Mouse (Mus musculus): Measurements from ENCODE around the gene Bri3bp. TPM values are rescaled to one million over a fixed set of nuclear protein-coding genes. Genes with fewer than 3 reads are reported as not detected.
A peak's percentile ranks its signal among the peaks of the same experiment; 100 is the strongest.

Bri3bp gene
- total RNA-seq, 2 experiments from 2014 or later, result 27.7 to 53.2 TPM

DNA sequence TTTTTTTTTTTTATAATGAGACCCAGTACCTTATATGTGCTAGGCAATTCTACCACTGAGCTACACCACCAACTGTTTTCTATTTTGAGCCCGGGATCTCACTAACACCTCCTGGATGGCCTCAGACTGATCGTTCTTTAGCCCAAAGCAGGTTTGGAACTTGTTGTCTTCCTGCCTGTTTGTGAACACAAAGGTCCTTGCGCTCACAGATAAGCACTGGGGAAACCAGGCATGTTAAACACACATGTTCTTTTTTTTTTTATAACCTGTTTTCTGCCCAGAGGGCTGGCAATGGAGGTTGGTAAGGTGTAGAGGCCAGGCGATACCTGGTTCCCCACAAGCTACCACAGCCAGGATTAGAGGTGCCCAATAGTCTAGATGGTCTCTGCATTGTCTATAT lies 7.3 kb downstream of the Bri3bp start:
- ATAC-seq (replicated peaks; ENCODE audit: poor library complexity), result no peak

GRCm38 (mm10) chr5:125449306-125449705 lies 7.9 kb downstream of the Bri3bp start:
- ATAC-seq (replicated peaks; ENCODE audit: poor library complexity), result no peak

DNA sequence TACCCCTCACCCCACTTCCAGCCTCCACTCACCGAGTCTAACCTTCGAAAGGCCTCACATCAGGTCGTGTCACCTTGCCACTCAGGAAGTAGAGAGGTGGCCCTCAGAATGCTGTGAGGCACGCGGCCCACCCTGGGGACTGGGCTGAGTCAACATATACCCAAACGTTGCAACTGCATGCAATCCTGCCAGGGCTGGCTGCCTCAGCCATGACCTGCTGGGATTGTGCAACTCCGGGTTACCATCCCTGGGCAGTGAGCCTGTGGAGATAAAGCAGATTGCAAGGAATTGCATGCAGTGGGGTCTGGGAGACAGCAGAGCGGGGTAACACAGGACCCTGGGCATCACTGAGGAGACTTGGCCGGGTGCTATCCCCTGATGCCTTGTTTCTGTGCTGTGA lies 11.2 kb downstream of the Bri3bp start:
- ATAC-seq (replicated peaks; ENCODE audit: poor library complexity), result peak; percentile 47; the same call in 1 of the 2 replicates

- ATAC-seq (replicated peaks; ENCODE audit: poor library complexity), result peak; percentile 69
Observed at GRCm38 (mm10) chr5:125456100-125456499, 14.7 kb downstream of the Bri3bp start.

- no peak for ATAC-seq (replicated peaks; ENCODE audit: poor library complexity)
Observed at GRCm38 (mm10) chr5:125457538-125457937, 16.2 kb downstream of the Bri3bp start.

DNA sequence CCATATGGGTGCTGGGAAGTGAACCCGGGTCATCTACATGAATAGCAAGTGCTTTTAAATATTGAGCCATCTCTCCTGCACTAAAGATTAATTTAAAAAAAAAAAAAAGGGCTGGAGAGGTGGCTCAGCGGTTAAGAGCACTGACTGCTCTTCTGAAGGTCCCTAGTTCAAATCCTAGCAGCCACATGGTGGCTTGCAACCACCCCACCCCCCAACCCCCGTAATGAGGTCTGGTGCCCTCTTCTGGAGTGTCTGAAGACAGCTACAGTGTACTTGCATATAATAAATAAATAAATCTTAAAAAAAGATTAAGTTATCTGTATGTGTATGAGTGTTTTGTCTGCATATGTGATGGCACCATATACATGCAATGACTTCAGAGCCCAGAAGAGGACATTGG lies 19.2 kb downstream of the Bri3bp start:
- ATAC-seq (replicated peaks; ENCODE audit: poor library complexity), result no peak

DNA sequence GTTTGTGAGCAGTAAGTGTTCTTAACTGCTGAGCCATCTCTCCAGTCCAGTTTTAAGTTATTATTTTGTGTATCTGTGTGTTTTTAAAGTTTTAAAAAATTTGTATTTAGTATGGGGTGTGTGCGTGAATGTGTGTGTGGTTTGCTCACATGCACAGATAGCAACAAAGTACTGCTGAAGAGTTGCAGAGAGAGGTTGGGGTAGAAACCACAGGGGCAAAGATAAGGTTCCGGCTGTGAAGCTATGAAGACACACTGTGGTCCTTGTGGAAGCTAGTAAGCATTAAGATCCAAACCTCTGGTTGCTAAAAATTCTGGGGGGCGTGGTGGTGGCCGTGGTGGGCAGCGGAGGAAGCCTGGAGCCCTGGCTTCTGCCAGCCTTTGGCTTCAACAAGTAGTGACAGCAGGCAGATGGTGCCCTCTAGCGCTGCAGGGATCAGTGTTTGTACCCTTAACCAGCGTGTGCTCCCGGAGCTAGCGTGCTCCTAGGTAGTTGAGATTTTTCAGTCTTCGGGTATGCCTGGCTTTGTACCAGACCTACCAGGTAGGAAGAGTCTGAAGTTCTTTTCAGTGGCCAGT lies 20.6 kb downstream of the Bri3bp start:
- ATAC-seq (replicated peaks; ENCODE audit: poor library complexity), result peak; percentile 61

GRCm38 (mm10) chr5:125465192-125465591 lies 23.8 kb downstream of the Bri3bp start:
- ATAC-seq (replicated peaks; ENCODE audit: poor library complexity), result no peak

- peak; percentile 93 for ATAC-seq (replicated peaks; ENCODE audit: poor library complexity)
Observed at GRCm38 (mm10) chr5:125465701-125466106, 24.3 kb downstream of the Bri3bp start.

GRCm38 (mm10) chr5:125466483-125466882 lies 25.1 kb downstream of the Bri3bp start:
- no peak for ATAC-seq (replicated peaks; ENCODE audit: poor library complexity)

DNA sequence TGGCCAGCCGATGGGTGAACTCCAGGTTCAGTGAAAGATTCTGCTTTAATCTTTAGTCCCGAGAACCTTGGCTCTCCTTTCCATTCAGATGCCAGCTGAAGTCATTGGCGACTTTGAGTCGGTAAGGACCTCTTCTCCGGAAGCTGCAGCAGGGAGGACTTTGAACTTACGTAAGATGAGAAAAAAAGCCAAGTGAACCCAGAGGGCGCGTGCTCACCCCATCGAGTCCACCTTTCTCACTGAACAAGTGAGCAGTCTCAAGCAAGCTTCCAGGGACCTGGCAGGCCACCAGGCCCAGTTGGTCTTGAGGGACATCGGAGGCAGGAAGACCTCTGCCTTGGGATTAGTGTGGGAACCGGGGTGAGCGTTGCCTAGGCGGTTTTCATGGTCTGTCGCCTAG lies 25.9 kb downstream of the Bri3bp start:
- no peak for ATAC-seq (replicated peaks; ENCODE audit: poor library complexity)

DNA sequence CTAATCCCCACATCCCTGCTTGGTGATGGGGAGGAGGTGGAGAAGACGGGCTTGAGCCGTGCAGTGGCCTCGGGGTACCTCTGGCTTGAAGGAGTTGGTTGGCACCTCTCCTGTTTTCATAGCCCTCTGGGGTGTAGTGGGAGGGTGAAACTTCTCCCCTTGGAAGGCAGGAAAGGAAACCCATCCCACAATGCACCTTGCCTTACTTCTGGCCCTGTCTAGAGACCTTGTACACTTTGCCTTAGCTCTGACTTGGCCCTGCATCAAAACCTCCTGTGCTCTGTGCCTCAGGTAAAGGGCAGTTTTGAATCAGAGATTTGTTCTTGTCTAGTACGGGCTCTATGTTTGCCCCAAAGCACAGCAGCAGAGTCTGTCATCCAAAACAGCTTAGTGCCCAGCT lies 29.3 kb downstream of the Bri3bp start:
- ATAC-seq (replicated peaks; ENCODE audit: poor library complexity), result no peak

GRCm38 (mm10) chr5:125472796-125473475 lies 31.6 kb downstream of the Bri3bp start:
- no peak for ATAC-seq (replicated peaks; ENCODE audit: poor library complexity)

DNA sequence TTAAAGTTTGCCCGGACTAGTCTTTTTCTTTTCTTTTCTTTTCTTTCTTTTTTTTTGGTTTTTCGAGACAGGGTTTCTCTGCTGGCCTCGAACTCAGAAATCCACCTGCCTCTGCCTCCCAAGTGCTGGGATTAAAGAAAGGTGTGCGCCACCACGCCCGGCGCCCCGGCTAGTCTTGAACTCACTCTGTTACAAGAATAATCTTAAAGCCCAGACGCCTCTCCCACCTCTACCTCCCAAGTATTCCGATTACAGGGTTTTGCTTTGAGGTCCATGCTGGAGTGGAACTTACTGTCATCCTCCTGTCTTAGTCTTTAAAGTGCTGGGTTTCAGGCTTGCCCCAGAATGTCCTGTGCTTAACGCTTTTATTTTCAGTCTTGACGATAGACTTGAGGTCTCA lies 33.7 kb downstream of the Bri3bp start:
- ATAC-seq (replicated peaks; ENCODE audit: poor library complexity), result peak; percentile 4

GRCm38 (mm10) chr5:125475601-125476285 lies 34.4 kb downstream of the Bri3bp start, which contains the start of gene Aacs:
Aacs (plus strand) TSS chr5:125475814.
- peak; percentile 96 for ATAC-seq (replicated peaks; ENCODE audit: poor library complexity)

DNA sequence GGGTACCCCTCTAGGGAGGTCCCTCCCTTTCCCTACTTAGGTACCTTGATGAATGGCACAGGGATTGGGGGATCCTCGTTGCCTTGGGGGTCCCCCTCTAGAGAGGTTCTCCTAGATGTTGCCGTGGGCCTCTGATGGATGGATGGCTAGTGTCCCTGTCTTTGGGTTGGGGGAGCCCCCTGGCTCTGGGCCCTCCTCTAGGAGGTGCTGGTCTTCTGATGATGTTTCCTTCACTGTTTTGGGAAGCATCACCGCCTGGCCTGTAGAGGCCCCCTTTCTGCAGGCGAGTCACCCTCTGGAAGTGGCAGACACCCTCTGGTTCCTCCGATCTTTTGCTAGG lies 34.9 kb downstream of the Bri3bp start:
- peak; percentile 5; the same call in 1 of the 2 replicates for ATAC-seq (replicated peaks; ENCODE audit: poor library complexity)

GRCm38 (mm10) chr5:125476799-125477198 lies 35.4 kb downstream of the Bri3bp start:
- no peak for ATAC-seq (replicated peaks; ENCODE audit: poor library complexity)

GRCm38 (mm10) chr5:125477533-125477932 lies 36.2 kb downstream of the Bri3bp start:
- ATAC-seq (replicated peaks; ENCODE audit: poor library complexity), result no peak

DNA sequence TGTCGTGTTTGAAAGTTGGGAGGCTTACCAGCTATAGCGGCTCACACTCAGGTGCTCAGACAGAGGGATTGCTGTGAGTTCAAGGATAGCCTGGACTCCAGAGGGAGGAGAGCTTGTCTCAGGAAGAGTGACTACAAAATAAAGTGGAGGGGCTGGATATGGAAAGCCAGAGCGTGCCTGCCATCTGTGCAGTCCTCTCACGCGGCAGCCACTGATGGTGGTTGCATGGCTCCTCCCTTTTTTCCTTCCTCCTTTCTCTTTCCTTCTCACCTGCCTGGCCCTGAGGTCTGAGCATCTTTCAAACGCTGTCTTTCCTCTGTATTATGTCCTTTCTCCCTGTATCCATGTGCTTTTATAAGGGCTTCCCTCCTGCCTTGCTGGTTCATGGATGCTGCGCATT lies 36.7 kb downstream of the Bri3bp start:
- ATAC-seq (replicated peaks; ENCODE audit: poor library complexity), result no peak

GRCm38 (mm10) chr5:125479376-125479775 lies 38.0 kb downstream of the Bri3bp start:
- ATAC-seq (replicated peaks; ENCODE audit: poor library complexity), result no peak

DNA sequence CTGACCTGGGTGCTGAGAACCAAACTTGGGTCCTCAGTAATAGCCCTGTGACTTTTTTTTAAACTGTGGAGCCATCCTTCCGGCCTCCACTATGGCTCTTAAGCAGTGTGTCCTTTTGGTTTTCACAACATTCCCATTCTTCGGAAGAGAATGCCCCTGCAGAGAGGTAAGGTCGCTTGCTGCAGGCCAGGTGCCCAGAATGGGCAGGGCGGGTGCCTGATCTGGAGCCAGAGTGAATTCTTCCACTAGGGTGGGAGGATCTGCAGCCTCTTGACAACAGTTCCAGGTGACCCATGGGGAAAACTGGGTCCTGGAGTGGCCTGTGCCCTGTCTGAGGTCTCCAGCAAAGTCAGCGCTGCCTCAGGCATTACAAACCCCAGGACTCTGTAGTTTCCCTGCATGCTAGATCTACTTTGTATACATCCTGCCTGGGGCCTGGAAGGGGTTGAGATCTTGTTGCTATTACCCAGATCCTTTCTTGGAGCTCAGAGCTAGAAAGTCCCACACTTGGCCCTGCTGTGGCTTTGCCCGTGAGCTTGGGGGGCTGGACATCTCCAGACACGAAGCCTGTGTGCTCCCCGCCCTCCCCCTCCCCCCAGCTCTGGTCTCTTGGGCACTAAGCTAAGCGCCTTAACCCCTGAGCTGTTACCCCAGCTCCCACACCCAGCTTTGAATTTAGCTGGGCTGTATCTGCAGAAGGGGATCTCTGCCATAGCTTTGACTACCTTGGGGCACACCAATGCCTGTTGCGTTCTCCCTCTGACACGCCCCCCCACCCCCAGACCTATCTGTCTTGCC lies 39.3 kb downstream of the Bri3bp start:
- ATAC-seq (replicated peaks; ENCODE audit: poor library complexity), result no peak
